Mouse (Mus musculus) embryonic facial prominence, embryonic 13.5 days (tissue): ENCODE measurements around the gene Olfr1311. TPM values are rescaled to one million over a fixed set of nuclear protein-coding genes. Genes with fewer than 3 reads are reported as not detected.
"Not testable (repeated sequence)": the region's sequence is repeated elsewhere in the genome, so short reads cannot be mapped to it uniquely, and the experiment has no call there.

ENCODE experiments used
- ATAC-seq: fragments of 200-750 bp; cut with Nextera tagmentation; 2 replicates; pipeline ENCODE4 v1.8.0; 2017; ENCODE audit warnings: low read depth; ENCODE audit not compliant: insufficient number of reproducible peaks, insufficient read depth, low FRiP score, low TSS enrichment
- H3K27ac ChIP-seq: fragments of 300-500 bp; sonication (generic); 2 replicates; pipeline ENCODE4 v1.5.1; 2015; ENCODE audit warnings: moderate library complexity, mild to moderate bottlenecking, inconsistent platforms
- H3K27me3 ChIP-seq: fragments of 300-500 bp; sonication (generic); 2 replicates; pipeline ENCODE4 v1.6.1; 2015; ENCODE audit warnings: mild to moderate bottlenecking, inconsistent platforms
- H3K36me3 ChIP-seq: fragments of 300-500 bp; sonication (generic); 2 replicates; pipeline ENCODE4 v1.6.1; 2015; ENCODE audit warnings: mild to moderate bottlenecking, inconsistent platforms
- H3K4me1 ChIP-seq: fragments of 300-500 bp; sonication (generic); 2 replicates; pipeline ENCODE4 v1.6.1; 2015; ENCODE audit warnings: inconsistent platforms
- H3K4me2 ChIP-seq: fragments of 300-500 bp; sonication (generic); 2 replicates; pipeline ENCODE4 v1.6.1; 2015; ENCODE audit warnings: moderate library complexity, mild to moderate bottlenecking, inconsistent platforms
- H3K4me3 ChIP-seq: fragments of 300-500 bp; sonication (generic); 2 replicates; pipeline ENCODE4 v1.5.1; 2015; ENCODE audit warnings: mild to moderate bottlenecking, inconsistent platforms
- H3K9ac ChIP-seq: fragments of 300-500 bp; sonication (generic); 2 replicates; pipeline ENCODE4 v1.6.1; 2015; ENCODE audit warnings: mild to moderate bottlenecking, inconsistent platforms
- H3K9me3 ChIP-seq: fragments of 300-500 bp; sonication (generic); 2 replicates; pipeline ENCODE4 v1.6.1; 2016; ENCODE audit warnings: inconsistent platforms
- WGBS: fragments of 180-500 bp; shearing (Covaris S2); methylation state at CpG from one replicate; pipeline ENCODE4 v1.1.7; 2015; ENCODE audit warnings: mixed read lengths; 5-methylcytosine and 5-hydroxymethylcytosine counted together
- polyA plus RNA-seq: library from polyadenylated mRNA; unstranded; fragments of >200 nt; fragmentation: Nextera tagmentation; extraction: Ambion mirVana; gene quantifications from 2 replicates; pipeline ENCODE4 v1.2.1, GENCODE M21; 2015

The Olfr1311 gene
- polyA plus RNA-seq: not detected in 2 replicates

- 91% methylated on average over 2 of the region's 2 CpGs for WGBS
- H3K27ac ChIP-seq: no peak within 1 kb of the TSS
Measured at GRCm38 (mm10) chr2:112024312-112024711, at the start of gene Olfr1311. Gene Olfr1311, minus strand, starts transcription at chr2:112024412.

DNA sequence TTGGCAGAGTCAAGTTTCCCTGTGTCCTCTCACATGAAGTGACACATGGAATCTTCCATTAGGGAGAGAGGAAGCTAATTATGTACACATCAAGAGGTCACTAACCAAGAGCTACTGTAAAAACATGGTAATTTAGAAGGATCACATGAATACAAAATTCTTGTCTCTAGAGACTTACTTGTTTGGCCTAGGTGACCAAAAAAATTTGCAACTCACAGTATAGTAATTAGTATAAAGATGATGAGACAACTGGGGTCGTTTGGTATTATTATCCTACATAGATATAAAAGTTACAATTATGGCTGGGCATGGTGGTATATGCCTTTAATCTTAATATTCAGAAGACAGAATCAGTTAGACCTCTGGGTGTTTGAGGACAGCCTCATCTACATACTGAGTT is 25.9 kb upstream of the Olfr1311 start, which contains the start of gene Olfr1312:
TSS of gene Olfr1312 (minus strand) at position 101 of the 400 bp plus-strand sequence.
- no peak within 1 kb of the TSS for H3K4me3 ChIP-seq
- no peaks in the 10 kb centered on the region for H3K4me1 ChIP-seq
- no peak within 1 kb of the TSS for H3K9ac ChIP-seq
- no peaks in the 10 kb centered on the region for H3K9me3 ChIP-seq
- WGBS: 38% methylated on average over 1 of the region's 1 CpGs
- H3K27ac ChIP-seq: no peak within 1 kb of the TSS
- no peaks in the 10 kb centered on the region for H3K27me3 ChIP-seq
- no peak within 1 kb of the TSS for H3K4me2 ChIP-seq
- H3K36me3 ChIP-seq: no peaks in the 10 kb centered on the region
- ATAC-seq: no peak

More at GRCm38 (mm10) chr2:112024312-112024711, at the start of gene Olfr1311:
- no peaks in the 10 kb centered on the region for H3K9me3 ChIP-seq
- no peak for ATAC-seq
- H3K36me3 ChIP-seq: no peaks in the 10 kb centered on the region
- no peak within 1 kb of the TSS for H3K4me2 ChIP-seq
- H3K27me3 ChIP-seq: no peaks in the 10 kb centered on the region
- H3K4me1 ChIP-seq: no peaks in the 10 kb centered on the region
- no peak within 1 kb of the TSS for H3K4me3 ChIP-seq
- no peak within 1 kb of the TSS for H3K9ac ChIP-seq

- H3K27me3 ChIP-seq, H3K27ac ChIP-seq, H3K36me3 ChIP-seq, H3K4me2 ChIP-seq, H3K4me3 ChIP-seq, H3K9ac ChIP-seq, H3K9me3 ChIP-seq, ATAC-seq, H3K4me1 ChIP-seq: not testable (repeated sequence)
- 58% methylated on average over 6 of the region's 6 CpGs for WGBS
Measured at GRCm38 (mm10) chr2:112026971-112027370, 2.8 kb upstream of the Olfr1311 start.

- Histone ChIP-seq H3K4me1 (no peaks in the 10 kb centered on the region), H3K27ac (no peak overlapping the region), H3K27me3 (no peaks in the 10 kb centered on the region), H3K36me3 (no peaks in the 10 kb centered on the region), H3K4me2 (no peak overlapping the region), H3K9ac (no peak overlapping the region), H3K9me3 (no peaks in the 10 kb centered on the region), H3K4me3 (no peak overlapping the region)
- ATAC-seq: no peak
- WGBS: 71% methylated on average over 3 of the region's 3 CpGs
Measured at GRCm38 (mm10) chr2:112014900-112015299, 9.3 kb downstream of the Olfr1311 start.

GRCm38 (mm10) chr2:112012608-112013007 is 11.6 kb downstream of the Olfr1311 start, which contains the start of gene Olfr1310:
Gene Olfr1310, minus strand, starts transcription at chr2:112012708.
- Histone ChIP-seq H3K27me3 (no peaks in the 10 kb centered on the region), H3K36me3 (no peaks in the 10 kb centered on the region), H3K27ac (no peak within 1 kb of the TSS), H3K4me2 (no peak within 1 kb of the TSS), H3K9ac (no peak within 1 kb of the TSS), H3K4me1 (no peaks in the 10 kb centered on the region), H3K4me3 (no peak within 1 kb of the TSS), H3K9me3 (no peaks in the 10 kb centered on the region)
- no peak for ATAC-seq

- H3K27ac ChIP-seq: no peak within 1 kb of the TSS
- H3K4me1 ChIP-seq: no peaks in the 10 kb centered on the region
- H3K36me3 ChIP-seq: no peaks in the 10 kb centered on the region
- H3K4me3 ChIP-seq: no peak within 1 kb of the TSS
- H3K9me3 ChIP-seq: no peaks in the 10 kb centered on the region
- 61% methylated on average over 1 of the region's 1 CpGs for WGBS
- no peak within 1 kb of the TSS for H3K9ac ChIP-seq
- no peak for ATAC-seq
- no peaks in the 10 kb centered on the region for H3K27me3 ChIP-seq
- no peak within 1 kb of the TSS for H3K4me2 ChIP-seq
Measured at GRCm38 (mm10) chr2:111990181-111990580, 34.0 kb downstream of the Olfr1311 start, which contains the start of gene Olfr1309. Gene Olfr1309, minus strand, starts transcription at chr2:111990281.

Other genes starting within 250 kb of the Olfr1311 start
- not detected in 2 replicates for gene Olfr1302, start 247.0 kb downstream of the Olfr1311 start, polyA plus RNA-seq
- not detected in 2 replicates for gene Olfr1303, start 204.1 kb downstream of the Olfr1311 start, polyA plus RNA-seq
- not detected in 2 replicates for gene Olfr1305, start 147.3 kb downstream of the Olfr1311 start, polyA plus RNA-seq
- gene Olfr1306, start 108.1 kb downstream of the Olfr1311 start, polyA plus RNA-seq: not detected in 2 replicates
- not detected in 2 replicates for gene Olfr1307, start 75.0 kb downstream of the Olfr1311 start, polyA plus RNA-seq
- gene Olfr1308, start 59.5 kb downstream of the Olfr1311 start, polyA plus RNA-seq: not detected in 2 replicates
- not detected in 2 replicates for gene Olfr1309, start 34.1 kb downstream of the Olfr1311 start, polyA plus RNA-seq
- not detected in 2 replicates for gene Olfr1310, start 11.7 kb downstream of the Olfr1311 start, polyA plus RNA-seq
- not detected in 2 replicates for gene Olfr1312, start 25.8 kb upstream of the Olfr1311 start, polyA plus RNA-seq
- not detected in 2 replicates for gene Olfr1313, start 53.4 kb upstream of the Olfr1311 start, polyA plus RNA-seq
- gene Olfr1314, start 72.4 kb upstream of the Olfr1311 start, polyA plus RNA-seq: not detected in 2 replicates
- gene Olfr1315-ps1, start 91.0 kb upstream of the Olfr1311 start, polyA plus RNA-seq: not detected in 2 replicates
- not detected in 2 replicates for gene Olfr1316, start 110.6 kb upstream of the Olfr1311 start, polyA plus RNA-seq
- gene Olfr1317, start 115.9 kb upstream of the Olfr1311 start, polyA plus RNA-seq: not detected in 2 replicates
- gene Olfr1318, start 129.8 kb upstream of the Olfr1311 start, polyA plus RNA-seq: not detected in 2 replicates
- gene Lpcat4, start 215.1 kb upstream of the Olfr1311 start, polyA plus RNA-seq: 15.3 and 15.4 TPM in 2 replicates
- gene Nutm1, start 234.9 kb upstream of the Olfr1311 start, polyA plus RNA-seq: not detected in 2 replicates
- 196 and 214 TPM in 2 replicates for gene Nop10, start 237.5 kb upstream of the Olfr1311 start, polyA plus RNA-seq
- gene Slc12a6, start 241.4 kb upstream of the Olfr1311 start, polyA plus RNA-seq: 11.0 and 11.9 TPM in 2 replicates
- not detected in 2 replicates for gene Gm21985, start 241.9 kb upstream of the Olfr1311 start, polyA plus RNA-seq